Mouse (Mus musculus) cerebellum, postnatal 36 days (tissue): ENCODE measurements around the gene Atp2b2.

ENCODE experiments used
- DNase-seq, 2 experiments: peaks; one replicate each; pipeline ENCODE4 v3.0.0; 2021 to 2022; ENCODE audit warnings: mixed read lengths in 2 of 2

Atp2b2 gene

GRCm38 (mm10) chr6:113855581-113855980 is 186.8 kb downstream of the Atp2b2 start:
- peak; percentile 63 to 70 for DNase-seq

GRCm38 (mm10) chr6:113852318-113852717 is 190.1 kb downstream of the Atp2b2 start:
- no peak for DNase-seq

GRCm38 (mm10) chr6:113849819-113850218 is 192.6 kb downstream of the Atp2b2 start:
- DNase-seq, result no peak

- no peak for DNase-seq
These were observed 193.8 kb downstream of the Atp2b2 start for GRCm38 (mm10) chr6:113848655-113849054.

- DNase-seq, result no peak
These were observed 195.3 kb downstream of the Atp2b2 start for GRCm38 (mm10) chr6:113847092-113847491.

GRCm38 (mm10) chr6:113843248-113843647 is 199.2 kb downstream of the Atp2b2 start:
- DNase-seq, result no peak

GRCm38 (mm10) chr6:113838493-113838892 is 203.9 kb downstream of the Atp2b2 start:
- no peak for DNase-seq

GRCm38 (mm10) chr6:113837740-113838139 is 204.7 kb downstream of the Atp2b2 start:
- no peak for DNase-seq

- no peak for DNase-seq
These were observed 205.9 kb downstream of the Atp2b2 start for GRCm38 (mm10) chr6:113836545-113836944.

GRCm38 (mm10) chr6:113830463-113830862 is 211.9 kb downstream of the Atp2b2 start:
- DNase-seq, result no peak

- no peak for DNase-seq
These were observed 215.1 kb downstream of the Atp2b2 start for GRCm38 (mm10) chr6:113827309-113827708.

- peak; percentile 86 to 92 for DNase-seq
These were observed 220.0 kb downstream of the Atp2b2 start for GRCm38 (mm10) chr6:113822417-113822816.

- DNase-seq, result no peak
These were observed 225.7 kb downstream of the Atp2b2 start for GRCm38 (mm10) chr6:113816690-113817089.

- no peak for DNase-seq
These were observed 231.0 kb downstream of the Atp2b2 start for GRCm38 (mm10) chr6:113811462-113811861.

GRCm38 (mm10) chr6:113810667-113811066 is 231.7 kb downstream of the Atp2b2 start:
- DNase-seq, result peak; percentile 44 to 53

GRCm38 (mm10) chr6:113806241-113806640 is 236.2 kb downstream of the Atp2b2 start:
- DNase-seq, result no peak

GRCm38 (mm10) chr6:113801233-113801632 is 241.2 kb downstream of the Atp2b2 start:
- no peak for DNase-seq

- no peak for DNase-seq
These were observed 242.5 kb downstream of the Atp2b2 start for GRCm38 (mm10) chr6:113799915-113800314.

GRCm38 (mm10) chr6:113799349-113799748 is 243.1 kb downstream of the Atp2b2 start:
- DNase-seq, result no peak

GRCm38 (mm10) chr6:113798921-113799320 is 243.5 kb downstream of the Atp2b2 start:
- no peak for DNase-seq

GRCm38 (mm10) chr6:113795241-113795702 is 247.1 kb downstream of the Atp2b2 start:
- DNase-seq, result peak; percentile 43 to 47

- no peak for DNase-seq
These were observed 250.0 kb downstream of the Atp2b2 start for GRCm38 (mm10) chr6:113792368-113792767.

- DNase-seq, result no peak
These were observed 251.4 kb downstream of the Atp2b2 start for GRCm38 (mm10) chr6:113791012-113791411.

- DNase-seq, result no peak
These were observed 254.9 kb downstream of the Atp2b2 start for GRCm38 (mm10) chr6:113787459-113787968.

- no peak for DNase-seq
These were observed 256.8 kb downstream of the Atp2b2 start for GRCm38 (mm10) chr6:113785658-113786057.
